Mouse (Mus musculus): Measurements from ENCODE around the gene Galnt7.

- no peak for TF ChIP-seq CTCF (IDR thresholded peaks at IDR 0.05; ENCODE audit: low read depth, low read length)
- no peak for TF ChIP-seq TAL1 (conservative IDR thresholded peaks at IDR 0.05; ENCODE audit: low read depth, low read length)
These were observed 60.2 kb downstream of the Galnt7 start for GRCm38 (mm10) chr8:57592604-57593003.

Data from G1E (cell line).